Mouse (Mus musculus): ENCODE measurements around the gene Olfr1330.
"Not testable (repeated sequence)": the region's sequence is repeated elsewhere in the genome, so short reads cannot be mapped to it uniquely, and the experiment has no call there.

Olfr1330 gene

DNA sequence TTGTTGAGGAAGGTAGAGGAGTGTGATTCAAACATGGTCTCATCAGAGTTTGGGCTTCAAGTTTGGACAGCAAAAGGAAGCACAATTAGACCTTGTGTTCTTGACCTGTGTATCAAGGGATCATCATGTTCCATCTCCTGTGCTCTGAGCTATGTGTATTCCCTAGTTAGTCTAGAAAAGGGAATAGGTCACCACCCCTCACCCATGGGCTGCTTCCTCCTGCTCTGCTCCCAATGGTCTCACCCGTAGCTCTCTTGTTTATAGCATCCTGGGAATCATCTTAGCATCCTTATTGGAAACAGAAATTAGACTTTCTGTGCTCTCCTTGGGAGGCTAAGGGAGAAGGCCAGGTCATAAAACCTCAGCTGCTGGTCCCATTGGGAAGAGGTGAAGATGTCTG, at the start of gene Olfr1330:
TSS of gene Olfr1330 (plus strand) at position 301 of the 400 bp plus-strand sequence.
- DNase-seq: no peak

GRCm38 (mm10) chr4:118861791-118862190, 26.6 kb upstream of the Olfr1330 start:
- no peak for DNase-seq

DNA sequence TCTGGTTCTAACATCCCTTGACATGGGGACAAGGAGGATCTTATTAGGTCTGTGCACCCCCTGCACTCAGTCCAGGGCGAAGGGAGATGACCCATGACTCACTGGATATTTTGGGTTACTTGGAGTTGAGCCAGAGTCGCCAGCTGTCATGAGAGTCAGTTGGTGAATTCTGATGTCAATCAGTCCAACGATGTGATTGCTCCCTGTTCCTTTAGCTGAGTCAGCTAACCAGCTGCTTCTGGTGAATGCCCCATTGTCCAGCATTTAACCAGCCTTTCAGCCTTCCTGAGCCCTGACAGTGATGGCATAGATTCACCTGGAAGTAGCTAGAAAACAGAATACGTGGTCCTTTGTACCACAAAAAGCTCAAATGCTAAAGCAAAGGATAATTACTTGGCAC, 25.7 kb upstream of the Olfr1330 start:
- no peak for DNase-seq

GRCm38 (mm10) chr4:118864349-118864748, 24.0 kb upstream of the Olfr1330 start, which contains the start of gene Olfr1331:
Gene Olfr1331 (plus strand): TSS chr4:118864649.
- DNase-seq: no peak

GRCm38 (mm10) chr4:118867566-118867965, 20.8 kb upstream of the Olfr1330 start:
- no peak for DNase-seq

GRCm38 (mm10) chr4:118901981-118902380, 13.6 kb downstream of the Olfr1330 start:
- no peak for DNase-seq

DNA sequence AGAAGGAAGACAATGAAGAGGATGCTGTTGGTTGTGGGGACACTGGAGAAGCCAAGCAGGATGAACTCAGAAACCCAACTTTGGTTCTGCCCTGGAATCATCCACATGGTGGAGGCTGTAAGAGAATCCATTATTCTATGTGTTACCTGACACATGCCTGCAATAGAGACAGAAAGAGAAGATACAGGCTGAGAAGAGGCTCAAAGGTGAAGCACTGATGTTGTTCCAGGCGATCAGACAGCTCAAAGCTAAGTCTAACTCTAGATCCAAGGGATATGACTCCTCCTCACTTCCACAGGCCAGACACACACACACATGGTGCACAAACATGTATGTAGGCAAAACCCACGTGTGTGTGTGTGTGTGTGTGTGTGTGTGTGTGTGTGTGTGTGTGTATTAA, 29.0 kb downstream of the Olfr1330 start, which contains the start of gene Olfr1329:
TSS of gene Olfr1329 (minus strand) at position 101 of the 400 bp plus-strand sequence.
- not testable (repeated sequence) for DNase-seq

- DNase-seq: not testable (repeated sequence)
These were observed 42.9 kb downstream of the Olfr1330 start for GRCm38 (mm10) chr4:118931326-118931725.

- no peak for DNase-seq
These were observed 50.1 kb downstream of the Olfr1330 start, which contains the start of gene Olfr1328 for GRCm38 (mm10) chr4:118938512-118938911. Gene Olfr1328 (minus strand): TSS chr4:118938612.
